ENCODE assay signal across 8 mouse cellular contexts in genomic region chrX:20617903-20618399, GRCm38 (mm10). TPM values are rescaled to one million over a fixed set of nuclear protein-coding genes. Genes with fewer than 3 reads are reported as not detected.
DNase-seq lines count a peak whose midpoint lies in the region; ATAC-seq and TF ChIP-seq lines count a peak whose summit lies in the region.

No protein-coding gene starts in this region.

- 23% methylated on average over 31 of the region's 31 CpGs for WGBS in forebrain, embryonic 16.5 days
- whole genome bisulfite sequencing in small intestine, adult 2 months: 12% methylated on average over 31 of the region's 31 CpGs

- peaks cover 8% of the 10 kb centered on the region for H3K4me1 ChIP-seq in forebrain, embryonic 16.5 days (replicated peaks; ENCODE audit: control insufficient read depth, insufficient read depth, low read length)
- H3K4me1 ChIP-seq in small intestine, adult 2 months (ENCODE audit: control insufficient read depth, insufficient read depth, insufficient read length, low read length): peaks cover 2% of the 10 kb centered on the region; the same call in 1 of the 2 replicates

- TF ChIP-seq CTCF in brain, embryonic 14.5 days (IDR thresholded peaks at IDR 0.05; ENCODE audit: borderline replicate concordance, extremely low read depth, insufficient read depth, insufficient read length): no peak
- TF ChIP-seq CTCF in small intestine, adult 2 months (IDR thresholded peaks at IDR 0.05; ENCODE audit: extremely low read depth, insufficient read length, insufficient replicate concordance, low read depth, low read length): no peak

- peak overlapping the region; percentile 55 for H3K4me2 ChIP-seq in forebrain, embryonic 16.5 days (ENCODE audit: low read length)

- no peaks in the 10 kb centered on the region for H3K9me3 ChIP-seq in forebrain, embryonic 16.5 days (ENCODE audit: control insufficient read depth, low read length)

- H3K36me3 ChIP-seq in forebrain, embryonic 16.5 days (ENCODE audit: control insufficient read depth, insufficient read depth): peaks cover 4% of the 10 kb centered on the region
- H3K36me3 ChIP-seq in small intestine, adult 2 months (ENCODE audit: control insufficient read depth, insufficient read depth, low read length): peaks cover 9% of the 10 kb centered on the region; the same call in 1 of the 2 replicates

- peak overlapping the region; percentile 76 for H3K9ac ChIP-seq in forebrain, embryonic 16.5 days (replicated peaks; ENCODE audit: low read depth, low read length)

- H3K27ac ChIP-seq in forebrain, embryonic 16.5 days (ENCODE audit: low read length): peak overlapping the region; percentile 92
- H3K27ac ChIP-seq in small intestine, adult 2 months (ENCODE audit: insufficient read depth, low read depth, low read length): peak overlapping the region; percentile 95

- TF ChIP-seq POLR2A in brain, embryonic 14.5 days (IDR thresholded peaks at IDR 0.05; ENCODE audit: borderline replicate concordance, extremely low read depth, insufficient read depth, insufficient read length, poor library complexity, severe bottlenecking): peak; percentile 15; the same call in 1 of the 2 replicates
- TF ChIP-seq POLR2A in small intestine, adult 2 months (IDR thresholded peaks at IDR 0.05; ENCODE audit: low read depth, low read length): no peak

- peak; percentile 9 for DNase-seq in layer of hippocampus, adult 9-10 months (ENCODE audit: low spot score)
- no peak for DNase-seq in layer of hippocampus, adult 9-11 months
- peak; percentile 76 for DNase-seq in brain, embryonic 14.5 days (ENCODE audit: low read depth)
- peak; percentile 41 to 59 for DNase-seq in layer of hippocampus, postnatal 10 days (ENCODE audit: low spot score in 2 of 2)
- DNase-seq in lung, postnatal 36 days: peak; percentile 23
- no peak for DNase-seq in urinary bladder, adult 2 months (ENCODE audit: low spot score)

- ATAC-seq in forebrain, embryonic 16.5 days: peak; percentile 63

- no peaks in the 10 kb centered on the region for H3K27me3 ChIP-seq in forebrain, embryonic 16.5 days (replicated peaks; ENCODE audit: control insufficient read depth, insufficient read depth, low read length)
- no peaks in the 10 kb centered on the region for H3K27me3 ChIP-seq in small intestine, adult 2 months (ENCODE audit: control insufficient read depth, insufficient read depth, low read length)

- peak overlapping the region; percentile 60 for H3K4me3 ChIP-seq in forebrain, embryonic 16.5 days (replicated peaks; ENCODE audit: low read length)
- H3K4me3 ChIP-seq in small intestine, adult 2 months (ENCODE audit: low read depth, low read length): peak overlapping the region; percentile 87

RNA-seq across cellular contexts. Expression of gene Ndufb11, which starts 0.5 kb away (rescaled TPM):
- polyA plus RNA-seq in brain, embryonic 14.5 days (2012; rRNA removed): 131 and 148 TPM in 2 replicates
- 171 and 176 TPM in 2 replicates for polyA plus RNA-seq in forebrain, embryonic 16.5 days (2015; fragmentation: Nextera tagmentation; extraction: Ambion mirVana)
- 100 to 1,000 TPM; 160 to 168 TPM for total RNA-seq in layer of hippocampus, postnatal 10 days (2021)
- 66.5 and 84.3 TPM in 2 replicates for polyA plus RNA-seq in small intestine, adult 2 months (2012; rRNA removed)
- 206 and 219 TPM in 2 replicates for polyA plus RNA-seq in urinary bladder, adult 2 months (2012; rRNA removed)

RNA-seq across cellular contexts. Expression of gene Rbm10, which starts 0.6 kb away (rescaled TPM):
- polyA plus RNA-seq in brain, embryonic 14.5 days (2012; rRNA removed): 83.1 and 91.0 TPM in 2 replicates
- 62.9 and 65.3 TPM in 2 replicates for polyA plus RNA-seq in forebrain, embryonic 16.5 days (2015; fragmentation: Nextera tagmentation; extraction: Ambion mirVana)
- 10 to 100 TPM; 30.0 to 33.9 TPM for total RNA-seq in layer of hippocampus, postnatal 10 days (2021)
- 23.3 and 47.4 TPM in 2 replicates for polyA plus RNA-seq in small intestine, adult 2 months (2012; rRNA removed)
- polyA plus RNA-seq in urinary bladder, adult 2 months (2012; rRNA removed): 32.9 and 33.3 TPM in 2 replicates

RNA-seq across cellular contexts. Expression of gene Uba1, which starts 40.2 kb away (rescaled TPM):
- 580 and 611 TPM in 2 replicates for polyA plus RNA-seq in brain, embryonic 14.5 days (2012; rRNA removed)
- polyA plus RNA-seq in forebrain, embryonic 16.5 days (2015; fragmentation: Nextera tagmentation; extraction: Ambion mirVana): 436 and 446 TPM in 2 replicates
- total RNA-seq in layer of hippocampus, postnatal 10 days (2021): 100 to 1,000 TPM; 394 to 409 TPM
- polyA plus RNA-seq in small intestine, adult 2 months (2012; rRNA removed): 132 and 255 TPM in 2 replicates
- polyA plus RNA-seq in urinary bladder, adult 2 months (2012; rRNA removed): 153 and 168 TPM in 2 replicates

Comparison
In these comparisons a context has a peak if more than half of its experiments do, and no peak if none do; other contexts are left out.
1. DNase-seq: peak in layer of hippocampus, adult 9-10 months (single experiment), brain, embryonic 14.5 days (single experiment), layer of hippocampus, postnatal 10 days (2 of 2) and lung, postnatal 36 days (single experiment); none in layer of hippocampus, adult 9-11 months (single experiment) and urinary bladder, adult 2 months (single experiment).